Mouse (Mus musculus): Measurements from ENCODE around the gene Mtnr1a. TPM values are rescaled to one million over a fixed set of nuclear protein-coding genes. Genes with fewer than 3 reads are reported as not detected.
"Not testable (repeated sequence)": the region's sequence is repeated elsewhere in the genome, so short reads cannot be mapped to it uniquely, and the experiment has no call there.

Gene Mtnr1a
- polyA plus RNA-seq, 1 experiment from 2014 or later = 0.31 TPM

GRCm38 (mm10) chr8:45056810-45057209, 12.1 kb upstream of the Mtnr1a start:
- 42% methylated on average over 3 of the region's 3 CpGs for WGBS
- ATAC-seq (replicated peaks; ENCODE audit: low FRiP score) = no peak
- H3K9me3 ChIP-seq (replicated peaks) = no peaks in the 10 kb centered on the region

GRCm38 (mm10) chr8:45060083-45060482, 8.9 kb upstream of the Mtnr1a start:
- Histone ChIP-seq H3K27ac (no peak overlapping the region), H3K36me3 (peaks cover 8% of the 10 kb centered on the region; the same call in 1 of the 2 replicates), H3K4me1 (peaks cover 3% of the 10 kb centered on the region; the same call in 1 of the 2 replicates), H3K4me2 (no peak overlapping the region), H3K4me3 (replicated peaks) (no peak overlapping the region), H3K9me3 (replicated peaks) (no peaks in the 10 kb centered on the region), H3K27me3 (no peaks in the 10 kb centered on the region), H3K9ac (no peak overlapping the region)
- 78% methylated on average over 2 of the region's 2 CpGs for WGBS
- no peak for ATAC-seq (replicated peaks; ENCODE audit: low FRiP score)

More at GRCm38 (mm10) chr8:45056810-45057209, 12.1 kb upstream of the Mtnr1a start:
- Histone ChIP-seq H3K27ac (no peak overlapping the region), H3K27me3 (no peaks in the 10 kb centered on the region), H3K4me2 (no peak overlapping the region), H3K4me3 (replicated peaks) (no peak overlapping the region), H3K9ac (no peak overlapping the region), H3K36me3 (peaks cover 40% of the 10 kb centered on the region), H3K4me1 (no peaks in the 10 kb centered on the region)

GRCm38 (mm10) chr8:45062311-45062710, 6.6 kb upstream of the Mtnr1a start:
- WGBS = 92% methylated on average over 11 of the region's 11 CpGs
- Histone ChIP-seq H3K27ac (no peak overlapping the region), H3K9ac (no peak overlapping the region), H3K4me2 (no peak overlapping the region), H3K36me3 (no peaks in the 10 kb centered on the region), H3K9me3 (replicated peaks) (no peaks in the 10 kb centered on the region), H3K4me3 (replicated peaks) (no peak overlapping the region), H3K4me1 (peaks cover 3% of the 10 kb centered on the region; the same call in 1 of the 2 replicates), H3K27me3 (no peaks in the 10 kb centered on the region)
- no peak for ATAC-seq (replicated peaks; ENCODE audit: low FRiP score)

- H3K4me3 ChIP-seq (replicated peaks) = no peak overlapping the region
- ATAC-seq (replicated peaks; ENCODE audit: low FRiP score) = peak; percentile 47; the same call in 1 of the 2 replicates
Measured at GRCm38 (mm10) chr8:45062982-45063924, 5.7 kb upstream of the Mtnr1a start.

GRCm38 (mm10) chr8:45064197-45064869, 4.6 kb upstream of the Mtnr1a start:
- no peak overlapping the region for H3K27ac ChIP-seq
- 50% methylated on average over 8 of the region's 8 CpGs for WGBS

More at GRCm38 (mm10) chr8:45062982-45063924, 5.7 kb upstream of the Mtnr1a start:
- no peaks in the 10 kb centered on the region for H3K27me3 ChIP-seq
- H3K36me3 ChIP-seq = no peaks in the 10 kb centered on the region
- H3K9me3 ChIP-seq (replicated peaks) = no peaks in the 10 kb centered on the region
- H3K4me1 ChIP-seq = peaks cover 3% of the 10 kb centered on the region; the same call in 1 of the 2 replicates
- no peak overlapping the region for H3K4me2 ChIP-seq
- H3K27ac ChIP-seq = no peak overlapping the region
- H3K9ac ChIP-seq = no peak overlapping the region
- 82% methylated on average over 25 of the region's 25 CpGs for WGBS

GRCm38 (mm10) chr8:45065391-45065790, 3.5 kb upstream of the Mtnr1a start:
- not testable (repeated sequence) for H3K4me2 ChIP-seq; ATAC-seq (replicated peaks; ENCODE audit: low FRiP score); H3K36me3 ChIP-seq; H3K9ac ChIP-seq; H3K27me3 ChIP-seq; H3K4me1 ChIP-seq; H3K4me3 ChIP-seq (replicated peaks); H3K9me3 ChIP-seq (replicated peaks); H3K27ac ChIP-seq
- 93% methylated on average over 1 of the region's 1 CpGs for WGBS

More at GRCm38 (mm10) chr8:45064197-45064869, 4.6 kb upstream of the Mtnr1a start:
- Histone ChIP-seq H3K9ac (no peak overlapping the region), H3K4me1 (peaks cover 7% of the 10 kb centered on the region), H3K9me3 (replicated peaks) (no peaks in the 10 kb centered on the region), H3K4me3 (replicated peaks) (no peak overlapping the region), H3K4me2 (no peak overlapping the region), H3K36me3 (no peaks in the 10 kb centered on the region), H3K27me3 (peaks cover 5% of the 10 kb centered on the region; the same call in 1 of the 2 replicates)
- ATAC-seq (replicated peaks; ENCODE audit: low FRiP score) = peak; percentile 19; the same call in 1 of the 2 replicates

- peaks cover 8% of the 10 kb centered on the region; the same call in 1 of the 2 replicates for H3K27me3 ChIP-seq
Measured at GRCm38 (mm10) chr8:45070949-45071348, 2.0 kb downstream of the Mtnr1a start.

GRCm38 (mm10) chr8:45080850-45081249, 11.9 kb downstream of the Mtnr1a start:
- Histone ChIP-seq H3K27ac (no peak overlapping the region), H3K4me1 (no peaks in the 10 kb centered on the region), H3K4me2 (no peak overlapping the region), H3K27me3 (no peaks in the 10 kb centered on the region), H3K9me3 (replicated peaks) (no peaks in the 10 kb centered on the region), H3K9ac (no peak overlapping the region), H3K4me3 (replicated peaks) (no peak overlapping the region), H3K36me3 (no peaks in the 10 kb centered on the region)
- 87% methylated on average over 3 of the region's 3 CpGs for WGBS
- no peak for ATAC-seq (replicated peaks; ENCODE audit: low FRiP score)

More at GRCm38 (mm10) chr8:45070949-45071348, 2.0 kb downstream of the Mtnr1a start:
- no peak overlapping the region for H3K4me3 ChIP-seq (replicated peaks)
- H3K4me1 ChIP-seq = peaks cover 4% of the 10 kb centered on the region
- no peak for ATAC-seq (replicated peaks; ENCODE audit: low FRiP score)
- no peak overlapping the region for H3K4me2 ChIP-seq
- H3K27ac ChIP-seq = no peak overlapping the region
- no peaks in the 10 kb centered on the region for H3K9me3 ChIP-seq (replicated peaks)
- no peak overlapping the region for H3K9ac ChIP-seq
- WGBS = 93% methylated on average over 8 of the region's 8 CpGs
- H3K36me3 ChIP-seq = no peaks in the 10 kb centered on the region

- H3K36me3 ChIP-seq = no peaks in the 10 kb centered on the region
- no peaks in the 10 kb centered on the region for H3K27me3 ChIP-seq
- H3K4me1 ChIP-seq = no peaks in the 10 kb centered on the region
- no peak for ATAC-seq (replicated peaks; ENCODE audit: low FRiP score)
- H3K4me2 ChIP-seq = no peak overlapping the region
- H3K9me3 ChIP-seq (replicated peaks) = no peaks in the 10 kb centered on the region
- no peak overlapping the region for H3K27ac ChIP-seq
- H3K4me3 ChIP-seq (replicated peaks) = no peak overlapping the region
- 72% methylated on average over 3 of the region's 3 CpGs for WGBS
- H3K9ac ChIP-seq = no peak overlapping the region
Measured at GRCm38 (mm10) chr8:45093599-45093998, 24.7 kb downstream of the Mtnr1a start.

GRCm38 (mm10) chr8:45109371-45110063, 40.6 kb downstream of the Mtnr1a start:
- Histone ChIP-seq H3K27ac (no peak overlapping the region), H3K9ac (no peak overlapping the region), H3K36me3 (no peaks in the 10 kb centered on the region), H3K4me1 (peaks cover 16% of the 10 kb centered on the region), H3K27me3 (peaks cover 27% of the 10 kb centered on the region), H3K4me2 (peak overlapping the region; percentile 59), H3K4me3 (replicated peaks) (peak overlapping the region; percentile 33), H3K9me3 (replicated peaks) (no peaks in the 10 kb centered on the region)
- ATAC-seq (replicated peaks; ENCODE audit: low FRiP score) = 0 out of 2 replicates have a peak, but pooled peaks have one; percentile 60
- WGBS = 26% methylated on average over 13 of the region's 13 CpGs

GRCm38 (mm10) chr8:45110064-45110812, 41.3 kb downstream of the Mtnr1a start:
- 6% methylated on average over 16 of the region's 16 CpGs for WGBS

More at GRCm38 (mm10) chr8:45110064-45110812, 41.3 kb downstream of the Mtnr1a start:
- H3K4me2 ChIP-seq = peak overlapping the region; percentile 59
- peak overlapping the region; percentile 33 for H3K4me3 ChIP-seq (replicated peaks)
- peaks cover 16% of the 10 kb centered on the region for H3K4me1 ChIP-seq
- no peak overlapping the region for H3K9ac ChIP-seq
- H3K27ac ChIP-seq = no peak overlapping the region
- H3K9me3 ChIP-seq (replicated peaks) = no peaks in the 10 kb centered on the region
- no peak for ATAC-seq (replicated peaks; ENCODE audit: low FRiP score)
- peaks cover 27% of the 10 kb centered on the region for H3K27me3 ChIP-seq
- no peaks in the 10 kb centered on the region for H3K36me3 ChIP-seq

All from kidney, embryonic 15.5 days (tissue).